Mouse (Mus musculus): Measurements from ENCODE around the gene Elf1.

GRCm38 (mm10) chr14:79530761-79531160 lies 49.8 kb downstream of the Elf1 start:
- TF ChIP-seq CTCF (IDR thresholded peaks at IDR 0.05; ENCODE audit: low read depth) = no peak
- no peak for TF ChIP-seq EP300 (IDR thresholded peaks at IDR 0.05; ENCODE audit: low read depth)

Data from liver, embryonic 14.5 days (tissue).